Mouse (Mus musculus) myocyte (in vitro differentiated cells): ENCODE data around the gene 2610507B11Rik. TPM values are rescaled to one million over a fixed set of nuclear protein-coding genes. Genes with fewer than 3 reads are reported as not detected.
A peak's percentile ranks its signal among the peaks of the same experiment; 100 is the strongest.

Source experiments
- H3K27me3 ChIP-seq: one replicate; pipeline ENCODE4 v1.6.1; 2011; ENCODE audit not compliant: control insufficient read depth, insufficient read depth, insufficient read length
- H3K36me3 ChIP-seq: one replicate; pipeline ENCODE4 v1.6.1; 2011; ENCODE audit not compliant: control insufficient read depth, insufficient read depth
- H3K4me2 ChIP-seq: one replicate; pipeline ENCODE4 v1.6.1; 2011; ENCODE audit warnings: low read depth, control low read depth
- H3K4me3 ChIP-seq: one replicate; pipeline ENCODE4 v1.5.1; 2011; ENCODE audit warnings: mild to moderate bottlenecking, control low read depth, moderate library complexity
- H3K79me2 ChIP-seq: one replicate; pipeline ENCODE4 v1.6.1; 2011; ENCODE audit not compliant: control insufficient read depth, insufficient read depth
- H3ac ChIP-seq: one replicate; pipeline ENCODE4 v1.6.1; 2011; ENCODE audit not compliant: control insufficient read depth, insufficient read length
- CEBPB ChIP-seq: IDR thresholded peaks from 2 replicates; pipeline ENCODE4 v1.6.1; 2011; ENCODE audit warnings: mild to moderate bottlenecking, moderate library complexity; ENCODE audit not compliant: poor library complexity, insufficient read depth, severe bottlenecking
- E2F4 ChIP-seq: IDR thresholded peaks from one replicate; pipeline ENCODE4 v1.6.1; 2011; ENCODE audit warnings: mild to moderate bottlenecking, control low read depth, moderate library complexity; ENCODE audit not compliant: insufficient read depth
- MAX ChIP-seq: IDR thresholded peaks from one replicate; pipeline ENCODE4 v1.6.1; 2011; ENCODE audit warnings: low read depth, mild to moderate bottlenecking, control low read depth
- MYOD1 ChIP-seq, 3 experiments: IDR thresholded peaks; one replicate each; pipeline ENCODE4 v1.6.1; 2011; ENCODE audit warnings: control low read depth in 2 of 3, low read depth in 2 of 3, mild to moderate bottlenecking in 2 of 3, moderate library complexity in 1 of 3; ENCODE audit not compliant: insufficient read length in 2 of 3, control insufficient read depth in 1 of 3
- MYOG ChIP-seq, 3 experiments: IDR thresholded peaks; one replicate each; pipeline ENCODE4 v1.6.1; 2011; ENCODE audit warnings: control low read depth in 2 of 3, low read depth in 2 of 3, mild to moderate bottlenecking in 2 of 3; ENCODE audit not compliant: insufficient read length in 2 of 3, control insufficient read depth in 1 of 3, insufficient read depth in 1 of 3
- POLR2A ChIP-seq: IDR thresholded peaks from one replicate; pipeline ENCODE4 v1.6.1; 2011; ENCODE audit warnings: low read depth, mild to moderate bottlenecking, control low read depth, moderate library complexity; ENCODE audit not compliant: insufficient read length
- POLR2AphosphoS2 ChIP-seq: IDR thresholded peaks from one replicate; pipeline ENCODE4 v1.6.1; 2011; ENCODE audit warnings: low read depth, control low read depth; ENCODE audit not compliant: insufficient read length
- REST ChIP-seq: IDR thresholded peaks from one replicate; pipeline ENCODE4 v1.6.1; 2011; ENCODE audit warnings: mild to moderate bottlenecking, control low read depth, moderate library complexity; ENCODE audit not compliant: insufficient read depth, insufficient read length
- SRF ChIP-seq: IDR thresholded peaks from one replicate; pipeline ENCODE4 v1.6.1; 2011; ENCODE audit warnings: low read depth; ENCODE audit not compliant: control insufficient read depth, insufficient read length
- TCF12 ChIP-seq: IDR thresholded peaks from one replicate; pipeline ENCODE4 v1.6.1; 2011; ENCODE audit warnings: mild to moderate bottlenecking, control low read depth; ENCODE audit not compliant: poor library complexity, insufficient read depth, severe bottlenecking
- TCF3 ChIP-seq: IDR thresholded peaks from one replicate; pipeline ENCODE4 v1.6.1; 2011; ENCODE audit warnings: low read depth, control low read depth; ENCODE audit not compliant: insufficient read length
- USF1 ChIP-seq: IDR thresholded peaks from one replicate; pipeline ENCODE4 v1.6.1; 2011; ENCODE audit warnings: low read depth, mild to moderate bottlenecking, control low read depth, moderate library complexity
- polyA plus RNA-seq: library from polyadenylated mRNA; unstranded; fragments of >200 nt; fragmentation: generic; extraction: Trizol; gene quantifications from one replicate; pipeline ENCODE4 v1.2.1, GENCODE M21; 2012; ENCODE audit warnings: missing spikeins

The 2610507B11Rik gene
- polyA plus RNA-seq, 1 experiment: 65.8 TPM

- Histone ChIP-seq H3K36me3 (no peaks in the 10 kb centered on the region), H3K79me2 (no peaks in the 10 kb centered on the region), H3K4me2 (peak within 1 kb of the TSS; percentile 74), H3K4me3 (peak within 1 kb of the TSS; percentile 53), H3ac (peak within 1 kb of the TSS; percentile 5), H3K27me3 (no peaks in the 10 kb centered on the region)
- TF ChIP-seq MYOG (IDR thresholded peaks at IDR 0.05; ENCODE audit: control insufficient read depth in 1 of 3, insufficient read depth in 1 of 3, insufficient read length in 2 of 3, low read depth in 2 of 3) (peak in 1 of 3 experiments; percentile 1), CEBPB (no peak), POLR2A (peak; percentile 81), REST (no peak), TCF12 (no peak), SRF (no peak), USF1 (no peak), TCF3 (no peak), POLR2AphosphoS2 (peak; percentile 69), MAX (no peak), E2F4 (no peak), MYOD1 (IDR thresholded peaks at IDR 0.05; ENCODE audit: control insufficient read depth in 1 of 3, insufficient read length in 2 of 3, low read depth in 2 of 3) (peak in 1 of 3 experiments; percentile 2)
Observed at GRCm38 (mm10) chr11:78327634-78328511, 66.3 kb downstream of the 2610507B11Rik start, which contains the start of gene Pigs. Gene Pigs, plus strand, starts transcription at chr11:78328415.

GRCm38 (mm10) chr11:78328512-78329056 is 67.0 kb downstream of the 2610507B11Rik start:
- H3K79me2 ChIP-seq: no peaks in the 10 kb centered on the region
- H3K27me3 ChIP-seq: no peaks in the 10 kb centered on the region
- H3ac ChIP-seq: peak overlapping the region; percentile 5
- peak overlapping the region; percentile 53 for H3K4me3 ChIP-seq
- TF ChIP-seq POLR2AphosphoS2 (peak; percentile 17), CEBPB (no peak)
- H3K4me2 ChIP-seq: peak overlapping the region; percentile 64
- no peaks in the 10 kb centered on the region for H3K36me3 ChIP-seq

GRCm38 (mm10) chr11:78332676-78333075 is 71.1 kb downstream of the 2610507B11Rik start:
- peaks cover 5% of the 10 kb centered on the region for H3K36me3 ChIP-seq

GRCm38 (mm10) chr11:78333992-78334391 is 72.4 kb downstream of the 2610507B11Rik start:
- Histone ChIP-seq H3K79me2 (no peaks in the 10 kb centered on the region), H3K27me3 (no peaks in the 10 kb centered on the region), H3K36me3 (peaks cover 11% of the 10 kb centered on the region), H3ac (no peak overlapping the region), H3K4me3 (no peak overlapping the region), H3K4me2 (no peak overlapping the region)
- TF ChIP-seq MYOD1 (IDR thresholded peaks at IDR 0.05; ENCODE audit: control insufficient read depth in 1 of 3, insufficient read length in 2 of 3, low read depth in 2 of 3): no peak
- no peak for TF ChIP-seq E2F4
- no peak for TF ChIP-seq SRF
- no peak for TF ChIP-seq USF1
- no peak for TF ChIP-seq TCF3
- no peak for TF ChIP-seq MYOG (IDR thresholded peaks at IDR 0.05; ENCODE audit: control insufficient read depth in 1 of 3, insufficient read depth in 1 of 3, insufficient read length in 2 of 3, low read depth in 2 of 3)
- no peak for TF ChIP-seq REST
- TF ChIP-seq MAX: no peak
- no peak for TF ChIP-seq POLR2AphosphoS2

More at GRCm38 (mm10) chr11:78332676-78333075, 71.1 kb downstream of the 2610507B11Rik start:
- no peaks in the 10 kb centered on the region for H3K79me2 ChIP-seq
- no peaks in the 10 kb centered on the region for H3K27me3 ChIP-seq
- TF ChIP-seq CEBPB (no peak), MYOD1 (IDR thresholded peaks at IDR 0.05; ENCODE audit: control insufficient read depth in 1 of 3, insufficient read length in 2 of 3, low read depth in 2 of 3) (no peak), POLR2AphosphoS2 (no peak), REST (peak; percentile 45), USF1 (no peak)
- no peak overlapping the region for H3K4me3 ChIP-seq
- H3K4me2 ChIP-seq: no peak overlapping the region
- no peak overlapping the region for H3ac ChIP-seq

GRCm38 (mm10) chr11:78337040-78337439 is 75.5 kb downstream of the 2610507B11Rik start:
- Histone ChIP-seq H3K27me3 (no peaks in the 10 kb centered on the region), H3ac (no peak overlapping the region), H3K4me2 (no peak overlapping the region), H3K79me2 (no peaks in the 10 kb centered on the region), H3K4me3 (no peak overlapping the region), H3K36me3 (peaks cover 11% of the 10 kb centered on the region)
- TF ChIP-seq CEBPB (no peak), MYOD1 (IDR thresholded peaks at IDR 0.05; ENCODE audit: control insufficient read depth in 1 of 3, insufficient read length in 2 of 3, low read depth in 2 of 3) (peak in 2 of 3 experiments; percentile 9 to 54)

Other genes with a start within 250 kb of the 2610507B11Rik start
- gene Dhrs13, start 229.5 kb upstream of the 2610507B11Rik start, polyA plus RNA-seq: 10.0 TPM
- 78.8 TPM for gene Flot2, start 223.8 kb upstream of the 2610507B11Rik start, polyA plus RNA-seq
- 24.6 TPM for gene Eral1, start 181.4 kb upstream of the 2610507B11Rik start, polyA plus RNA-seq
- gene Fam222b, start 167.1 kb upstream of the 2610507B11Rik start, polyA plus RNA-seq: 16.1 TPM
- 206 TPM for gene Traf4, start 96.2 kb upstream of the 2610507B11Rik start, polyA plus RNA-seq
- 9.6 TPM for gene Nek8, start 85.1 kb upstream of the 2610507B11Rik start, polyA plus RNA-seq
- 17.4 TPM for gene Tlcd1, start 85.0 kb upstream of the 2610507B11Rik start, polyA plus RNA-seq
- 3,571 TPM for gene Rpl23a, start 78.2 kb upstream of the 2610507B11Rik start, polyA plus RNA-seq
- 88.8 TPM for gene Rab34, start 73.3 kb upstream of the 2610507B11Rik start, polyA plus RNA-seq
- gene Proca1, start 68.4 kb upstream of the 2610507B11Rik start, polyA plus RNA-seq: 0.14 TPM
- gene Sdf2, start 16.0 kb upstream of the 2610507B11Rik start, polyA plus RNA-seq: 98.6 TPM
- gene Supt6, start 15.8 kb upstream of the 2610507B11Rik start, polyA plus RNA-seq: 42.3 TPM
- gene BC030499, start 29.1 kb downstream of the 2610507B11Rik start, polyA plus RNA-seq: 0.20 TPM
- 19.2 TPM for gene Spag5, start 39.8 kb downstream of the 2610507B11Rik start, polyA plus RNA-seq
- 1.7 TPM for gene Aldoc, start 61.2 kb downstream of the 2610507B11Rik start, polyA plus RNA-seq
- gene Pigs, start 66.7 kb downstream of the 2610507B11Rik start, polyA plus RNA-seq: 50.2 TPM
- gene Unc119, start 81.7 kb downstream of the 2610507B11Rik start, polyA plus RNA-seq: 24.8 TPM
- 0.01 TPM for gene Foxn1, start 124.8 kb downstream of the 2610507B11Rik start, polyA plus RNA-seq
- 0.01 TPM for gene Slc13a2, start 160.5 kb downstream of the 2610507B11Rik start, polyA plus RNA-seq
- gene Slc46a1, start 203.9 kb downstream of the 2610507B11Rik start, polyA plus RNA-seq: 7.5 TPM
- 0.17 TPM for gene Sarm1, start 236.0 kb downstream of the 2610507B11Rik start, polyA plus RNA-seq
- not detected for gene Vtn, start 237.3 kb downstream of the 2610507B11Rik start, polyA plus RNA-seq
- not detected for gene Sebox, start 241.7 kb downstream of the 2610507B11Rik start, polyA plus RNA-seq